Mouse (Mus musculus) effector memory CD4-positive, alpha-beta T cell, adult 5 months (primary cell): ENCODE results near the gene Mtmr12. TPM values are rescaled to one million over a fixed set of nuclear protein-coding genes. Genes with fewer than 3 reads are reported as not detected.

Experiments
- polyA plus RNA-seq: library from polyadenylated mRNA; unstranded; fragments of 100-300 nt; shearing (Covaris generic); gene quantifications from one replicate; pipeline ENCODE4 v1.2.1, GENCODE M21; 2017

Mtmr12 gene
- 85.1 TPM for polyA plus RNA-seq

DNA sequence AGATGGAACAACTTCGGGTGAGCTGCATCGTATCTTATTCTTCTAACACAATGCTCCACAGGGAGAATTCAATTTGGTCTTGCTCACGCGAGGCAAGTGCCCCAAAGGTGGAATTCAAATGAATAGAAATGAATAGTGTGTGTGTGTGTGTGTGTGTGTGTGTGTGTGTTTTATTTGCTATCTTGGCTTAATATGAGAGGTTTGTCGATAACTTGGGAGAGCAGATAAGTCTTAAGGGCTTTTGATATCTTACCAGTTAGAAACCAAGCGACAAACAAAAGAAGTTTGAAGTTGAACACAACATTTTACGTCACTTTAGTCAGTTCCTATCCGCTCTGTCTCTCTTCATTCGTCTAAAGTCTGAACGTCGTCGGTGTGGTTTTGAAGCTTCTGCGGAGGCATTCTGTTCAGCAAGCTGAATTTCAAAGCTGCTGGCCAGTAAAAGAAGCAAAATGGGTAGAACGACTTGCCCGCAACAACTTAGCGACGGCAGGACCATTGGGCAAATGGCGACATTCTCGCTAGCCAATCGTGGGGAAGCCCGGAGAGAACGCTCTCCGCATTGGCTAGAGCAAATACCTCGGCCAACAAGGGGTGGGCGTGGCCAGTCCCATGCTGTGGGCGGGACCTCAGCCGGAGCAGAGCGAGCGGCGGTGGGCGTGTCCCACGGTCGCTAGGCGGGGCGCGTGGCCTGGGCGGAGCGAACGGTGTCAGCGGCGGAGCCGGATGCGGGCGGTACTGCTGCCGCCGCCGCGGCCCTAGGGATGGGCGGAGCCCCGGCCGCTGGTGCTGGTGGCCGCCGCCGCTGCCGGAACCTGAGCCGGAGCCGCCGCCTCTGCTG, at the start of gene Mtmr12:
Gene Mtmr12, plus strand, starts transcription at position 710 of the 841 bp plus-strand sequence.

DNA sequence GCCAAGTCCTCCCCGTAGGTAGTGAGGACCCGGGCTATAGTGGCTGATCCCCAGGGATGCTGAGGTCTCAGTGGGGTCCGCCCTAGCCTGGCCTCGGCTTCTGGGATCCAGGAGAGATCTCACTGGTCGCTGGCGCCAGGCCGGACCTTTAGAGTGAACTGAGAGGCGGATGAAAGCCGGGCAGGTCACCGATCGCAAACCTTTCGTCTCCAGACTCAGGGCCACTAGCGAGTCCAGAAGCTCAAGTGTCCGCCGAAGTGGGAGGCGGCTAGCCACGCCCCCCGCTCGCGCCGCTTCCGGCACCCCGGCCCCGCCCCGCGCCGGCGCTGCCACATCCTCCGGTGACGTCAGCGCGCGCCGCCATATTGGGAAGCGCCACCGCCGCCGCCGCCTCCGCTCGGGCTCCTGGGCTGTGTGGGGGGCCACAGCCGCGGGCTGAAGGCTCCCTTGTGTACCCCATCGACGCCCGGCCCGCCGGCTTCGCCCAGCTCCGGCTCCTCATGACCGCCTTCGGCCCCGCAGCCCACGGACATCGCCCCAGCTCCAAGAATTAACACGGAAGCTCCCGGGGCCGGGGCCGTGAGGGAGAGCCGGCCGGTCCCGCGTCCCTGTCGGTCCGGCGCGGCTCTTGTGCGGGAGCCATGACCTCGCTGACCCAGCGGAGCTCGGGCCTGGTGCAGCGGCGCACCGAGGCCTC, 116.4 kb downstream of the Mtmr12 start, which contains the start of gene Golph3:
Gene Golph3, plus strand, starts transcription at position 360 of the 697 bp plus-strand sequence.

DNA sequence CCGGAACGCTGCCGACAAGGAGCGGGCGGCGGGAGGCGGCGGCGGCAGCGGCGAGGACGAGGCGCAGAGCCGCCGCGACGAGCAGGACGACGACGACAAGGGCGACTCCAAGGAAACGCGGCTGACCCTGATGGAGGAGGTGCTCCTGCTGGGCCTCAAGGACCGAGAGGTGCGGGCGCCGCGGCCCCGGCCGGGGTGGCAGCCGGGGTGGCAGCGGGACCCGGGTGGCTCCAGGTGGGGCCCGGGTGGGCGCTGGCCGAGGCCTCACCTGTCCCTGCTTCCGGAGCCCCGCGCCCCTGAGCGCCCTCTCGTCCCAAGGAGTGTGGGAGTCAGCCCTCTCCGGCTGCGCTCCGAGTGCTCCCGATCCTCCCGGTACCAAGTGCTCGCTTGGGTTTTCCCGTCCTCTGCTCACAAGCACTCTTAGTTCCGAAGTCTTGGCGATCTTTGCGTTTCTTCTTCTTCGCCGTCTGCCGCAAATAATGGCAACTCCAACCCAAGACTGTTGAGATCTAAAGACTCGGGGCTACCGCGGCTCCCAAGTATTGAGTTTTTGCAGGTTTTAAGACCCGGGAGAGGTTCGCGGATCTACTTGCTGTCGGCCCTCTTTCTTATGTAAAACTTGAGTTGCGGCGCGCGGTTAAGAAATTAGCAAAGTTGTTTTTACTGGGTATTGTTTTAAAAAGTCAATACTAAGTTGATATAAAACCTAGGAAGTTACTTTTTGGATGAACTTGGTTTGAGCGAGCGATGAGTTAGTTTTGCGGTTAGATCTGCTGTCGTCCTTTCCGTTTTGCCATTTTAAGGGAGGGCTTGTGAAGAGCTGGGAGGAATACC, 117.2 kb downstream of the Mtmr12 start, which contains the start of gene 1810049J17Rik:
Gene 1810049J17Rik, minus strand, starts transcription at position 112 of the 834 bp plus-strand sequence.

Other genes starting within 250 kb of the Mtmr12 start
- gene Sub1, start 208.0 kb upstream of the Mtmr12 start, polyA plus RNA-seq, result 966 TPM
- 158 TPM for gene Zfr, start 87.2 kb upstream of the Mtmr12 start, polyA plus RNA-seq
- 229 TPM for gene Golph3, start 116.4 kb downstream of the Mtmr12 start, polyA plus RNA-seq
- gene 1810049J17Rik, start 116.9 kb downstream of the Mtmr12 start, polyA plus RNA-seq, result 1.8 TPM